Mouse (Mus musculus): Measurements from ENCODE around the gene Zfp385c.
A peak's percentile ranks its signal among the peaks of the same experiment; 100 is the strongest.
"Not testable (repeated sequence)": the region's sequence is repeated elsewhere in the genome, so short reads cannot be mapped to it uniquely, and the experiment has no call there.

The Zfp385c gene

GRCm38 (mm10) chr11:100628056-100628455 is 64.2 kb downstream of the Zfp385c start:
- DNase-seq (ENCODE audit: low spot score in 2 of 2): no peak

- DNase-seq (ENCODE audit: low spot score in 2 of 2): peak; percentile 67 to 78
Observed at GRCm38 (mm10) chr11:100626701-100627195, 65.5 kb downstream of the Zfp385c start.

DNA sequence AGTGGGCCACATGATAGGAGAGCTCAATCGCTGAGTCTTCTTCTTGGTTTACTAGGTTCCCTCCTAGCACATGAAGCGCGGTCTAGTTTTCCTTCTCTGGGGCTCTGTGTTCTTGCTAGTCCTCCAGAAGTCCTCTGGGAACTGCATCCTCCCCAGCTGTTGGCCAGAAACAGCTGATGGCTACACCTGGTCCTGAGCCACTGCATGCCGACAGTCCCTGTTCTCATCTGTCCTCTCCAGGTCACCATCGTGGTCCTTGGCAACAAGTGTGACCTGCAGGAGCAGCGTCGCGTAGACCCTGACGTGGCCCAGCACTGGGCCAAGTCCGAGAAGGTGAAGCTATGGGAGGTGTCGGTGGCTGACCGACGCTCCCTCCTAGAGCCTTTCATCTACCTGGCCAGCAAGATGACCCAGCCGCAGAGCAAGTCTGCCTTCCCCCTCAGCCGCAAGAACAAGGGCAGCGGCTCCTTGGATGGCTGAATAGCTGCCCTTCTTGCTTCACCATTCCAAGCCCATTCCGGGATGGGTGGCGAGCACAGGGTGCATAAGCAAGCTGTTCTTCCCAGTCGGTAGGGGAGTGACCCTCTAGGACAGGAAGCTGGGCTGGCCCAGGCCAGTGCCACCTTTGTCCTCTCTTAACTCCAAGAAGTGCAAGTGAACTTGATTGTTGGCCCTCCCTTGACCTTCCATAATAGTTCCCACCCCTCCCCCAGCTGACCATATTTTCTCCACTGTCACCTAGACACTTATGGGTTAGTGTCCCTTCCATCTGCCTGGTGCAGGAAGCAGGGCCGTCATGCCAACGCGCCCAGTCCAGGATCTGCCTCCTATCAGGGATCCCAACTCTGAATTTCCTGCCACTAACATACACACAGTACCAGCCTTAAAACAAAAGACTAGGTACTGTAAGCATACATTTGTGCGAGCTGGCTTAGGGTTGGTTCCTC is 66.2 kb downstream of the Zfp385c start:
- no peak for DNase-seq (ENCODE audit: low spot score in 2 of 2)

DNA sequence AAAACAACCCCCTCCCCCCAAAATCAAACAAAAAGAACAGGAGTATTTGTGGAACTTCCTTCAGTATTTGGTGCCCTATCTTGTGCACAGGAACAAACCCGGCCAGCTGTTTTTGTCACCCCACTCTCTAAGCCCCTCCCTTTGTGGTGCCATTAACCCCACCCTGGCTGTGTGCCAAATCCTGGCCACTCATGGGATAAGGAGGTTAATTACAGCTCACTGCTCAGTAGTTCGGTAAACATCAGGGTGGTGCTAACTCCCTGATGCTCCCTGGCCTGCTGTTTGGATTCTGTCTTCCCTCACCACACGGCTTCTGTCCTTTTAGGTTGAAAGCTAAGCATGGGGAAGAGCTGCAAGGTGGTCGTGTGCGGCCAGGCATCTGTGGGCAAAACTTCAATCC is 68.4 kb downstream of the Zfp385c start:
- no peak for DNase-seq (ENCODE audit: low spot score in 2 of 2)

- DNase-seq (ENCODE audit: low spot score in 2 of 2): peak; percentile 94 to 96
Observed at GRCm38 (mm10) chr11:100622714-100623113, 69.5 kb downstream of the Zfp385c start.

- DNase-seq (ENCODE audit: low spot score in 2 of 2): no peak
Observed at GRCm38 (mm10) chr11:100619982-100620381, 72.3 kb downstream of the Zfp385c start, which contains the start of gene Dnajc7. Gene Dnajc7 (minus strand): TSS chr11:100620168.

- DNase-seq (ENCODE audit: low spot score in 2 of 2): peak; percentile 92 to 93
Observed at GRCm38 (mm10) chr11:100619485-100619975, 72.7 kb downstream of the Zfp385c start.

DNA sequence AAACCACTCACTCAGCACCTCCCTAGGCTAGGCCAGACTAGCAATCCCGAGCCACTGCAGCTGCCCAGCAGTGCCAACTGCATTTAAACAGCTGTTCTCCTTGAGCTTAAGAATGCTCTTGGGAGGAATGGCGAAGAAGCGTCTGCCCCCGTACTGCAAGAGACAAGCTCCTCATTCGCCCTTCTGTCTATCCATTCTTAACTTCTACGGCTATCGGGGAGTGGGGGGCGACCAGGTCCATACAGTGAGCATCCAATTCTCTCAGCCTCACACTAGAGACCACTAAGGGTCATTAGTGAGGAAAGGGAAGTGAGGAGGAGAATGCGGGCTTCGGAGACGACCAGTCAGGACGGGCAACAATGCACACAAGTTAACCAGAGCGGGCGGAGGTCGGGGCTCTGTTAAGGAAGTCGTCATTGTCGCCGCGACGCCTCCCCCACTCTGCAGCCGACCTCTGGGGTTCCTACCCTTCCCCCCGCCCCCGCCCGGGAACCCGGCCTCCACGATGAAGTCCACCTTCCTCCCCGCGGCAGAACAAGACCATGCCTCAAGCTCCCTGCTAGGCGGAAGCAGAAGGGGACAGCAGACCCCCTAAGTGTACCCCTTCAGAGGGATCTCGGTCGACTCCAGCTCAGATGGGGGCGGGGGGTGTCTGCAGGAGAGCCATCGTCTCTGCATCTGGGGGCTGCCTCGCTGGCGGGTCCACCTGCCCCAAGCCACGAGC is 73.3 kb downstream of the Zfp385c start, which contains the start of gene Nkiras2:
TSS of gene Nkiras2 (plus strand) at position 484 of the 724 bp plus-strand sequence.
- DNase-seq (ENCODE audit: low spot score in 2 of 2): peak; percentile 31 to 47

- DNase-seq (ENCODE audit: low spot score in 2 of 2): no peak
Observed at GRCm38 (mm10) chr11:100617480-100617879, 74.8 kb downstream of the Zfp385c start.

DNA sequence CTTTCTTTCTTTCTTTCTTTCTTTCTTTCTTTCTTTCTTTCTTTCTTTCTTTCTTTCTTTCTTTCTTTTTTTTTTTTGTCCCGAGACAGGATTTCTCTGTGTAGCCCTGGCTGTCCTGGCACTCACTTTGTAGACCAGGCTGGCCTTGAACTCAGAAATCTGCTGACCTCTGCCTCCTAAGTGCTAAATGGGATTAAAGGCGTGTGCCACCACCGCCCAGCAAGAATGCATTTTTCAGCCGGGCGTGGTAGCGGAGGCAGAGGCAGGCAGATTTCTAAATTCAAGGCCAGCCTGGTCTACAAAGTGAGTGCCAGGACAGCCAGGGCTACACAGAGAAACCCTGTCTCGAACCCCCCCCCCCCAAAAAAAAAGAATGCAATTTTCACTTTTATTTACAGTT is 75.4 kb downstream of the Zfp385c start:
- not testable (repeated sequence) for DNase-seq (ENCODE audit: low spot score in 2 of 2)

- DNase-seq (ENCODE audit: low spot score in 2 of 2): no peak
Observed at GRCm38 (mm10) chr11:100616332-100616731, 75.9 kb downstream of the Zfp385c start.

GRCm38 (mm10) chr11:100613241-100613640 is 79.0 kb downstream of the Zfp385c start:
- no peak for DNase-seq (ENCODE audit: low spot score in 2 of 2)

DNA sequence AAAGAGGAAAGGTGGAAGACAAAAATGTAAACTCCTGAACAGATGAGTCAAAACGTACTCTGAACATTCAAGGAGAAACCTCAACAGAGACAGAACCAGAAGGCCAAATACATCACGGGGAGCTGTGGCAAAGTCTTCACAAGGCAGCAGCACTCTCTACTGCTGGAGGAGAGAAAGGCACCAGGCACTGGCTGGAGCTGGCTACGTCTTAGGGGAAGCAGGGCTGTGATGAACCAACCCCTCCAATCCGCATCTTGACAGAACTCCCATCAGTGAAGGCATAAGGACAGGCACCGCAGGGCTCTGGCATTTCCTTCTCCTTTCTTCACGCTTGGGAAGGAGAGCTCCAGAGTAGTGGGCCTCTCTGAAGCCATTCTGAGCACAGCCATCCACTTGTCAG is 80.6 kb downstream of the Zfp385c start:
- DNase-seq (ENCODE audit: low spot score in 2 of 2): no peak

GRCm38 (mm10) chr11:100609997-100610680 is 82.1 kb downstream of the Zfp385c start:
- DNase-seq (ENCODE audit: low spot score in 2 of 2): no peak

GRCm38 (mm10) chr11:100609355-100609996 is 82.8 kb downstream of the Zfp385c start:
- DNase-seq (ENCODE audit: low spot score in 2 of 2): no peak

- DNase-seq (ENCODE audit: low spot score in 2 of 2): no peak
Observed at GRCm38 (mm10) chr11:100608796-100609195, 83.5 kb downstream of the Zfp385c start.

DNA sequence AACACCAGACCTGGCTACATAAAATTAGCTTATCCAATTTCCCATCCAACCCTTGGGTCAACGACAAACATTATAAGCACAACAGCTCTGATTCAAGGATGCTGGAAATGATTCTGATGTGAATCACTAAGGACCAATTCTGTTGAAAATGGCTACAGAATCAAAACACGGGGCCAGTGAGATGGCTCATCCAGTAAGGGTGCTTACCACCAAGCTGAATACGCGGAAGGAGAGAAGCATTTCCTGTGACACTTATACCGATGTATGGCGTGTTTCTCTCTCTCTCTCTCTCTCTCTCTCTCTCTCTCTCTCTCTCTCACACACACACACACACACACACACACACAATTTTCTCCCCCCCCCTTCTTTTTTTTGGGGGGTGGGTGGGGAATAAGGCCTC is 85.1 kb downstream of the Zfp385c start:
- no peak for DNase-seq (ENCODE audit: low spot score in 2 of 2)

DNA sequence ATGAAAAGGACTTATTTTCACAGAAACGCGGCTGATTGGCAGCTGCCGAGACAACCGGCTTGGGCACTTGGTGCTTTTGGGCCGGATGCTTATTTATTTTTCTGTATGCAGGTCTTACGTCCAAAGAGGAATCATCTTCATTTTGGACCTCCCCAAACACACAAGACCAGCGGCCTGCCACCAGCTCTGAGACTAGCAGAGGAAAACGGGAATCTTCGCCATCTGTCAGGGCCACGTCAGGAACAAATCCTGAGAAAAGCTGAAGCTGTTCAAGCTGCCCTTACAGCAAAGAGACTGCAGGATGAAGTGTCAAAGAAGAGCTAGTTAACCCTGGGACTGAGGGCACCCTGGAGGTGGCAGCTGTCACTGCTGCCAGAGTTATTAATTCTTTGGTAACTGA is 86.8 kb downstream of the Zfp385c start:
- no peak for DNase-seq (ENCODE audit: low spot score in 2 of 2)

DNA sequence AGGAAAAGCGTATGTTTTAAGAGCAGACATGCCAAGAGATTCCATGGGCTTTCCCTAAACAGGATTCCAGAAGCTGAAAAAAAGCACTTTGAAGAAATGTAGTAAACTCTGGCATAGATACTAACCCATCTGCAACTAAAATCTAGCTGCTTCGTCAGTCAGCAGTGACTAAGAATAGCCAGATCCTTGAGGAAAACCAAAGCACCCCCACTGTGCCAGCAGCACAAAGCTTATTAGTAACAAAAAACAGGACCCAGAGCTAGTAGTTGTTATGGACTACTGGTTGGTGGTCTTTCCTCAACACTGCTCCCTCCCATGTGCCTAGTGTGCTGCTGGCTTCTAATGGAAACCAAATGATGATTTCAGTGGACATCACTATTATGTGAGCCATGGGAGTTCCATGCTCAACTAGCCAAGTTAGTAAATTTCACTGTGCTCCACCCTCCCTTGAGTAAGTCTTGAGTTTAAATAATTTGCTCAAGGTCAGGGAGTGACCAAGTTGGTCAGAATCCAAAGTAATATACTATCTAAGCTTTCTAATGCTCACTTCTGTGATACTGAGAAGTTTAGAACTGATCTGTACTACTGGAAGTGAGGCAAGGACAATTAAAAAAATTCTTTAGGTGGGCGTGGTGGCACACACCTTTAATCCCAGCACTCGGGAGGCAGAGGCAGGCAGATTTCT is 87.8 kb downstream of the Zfp385c start:
- DNase-seq (ENCODE audit: low spot score in 2 of 2): no peak

DNA sequence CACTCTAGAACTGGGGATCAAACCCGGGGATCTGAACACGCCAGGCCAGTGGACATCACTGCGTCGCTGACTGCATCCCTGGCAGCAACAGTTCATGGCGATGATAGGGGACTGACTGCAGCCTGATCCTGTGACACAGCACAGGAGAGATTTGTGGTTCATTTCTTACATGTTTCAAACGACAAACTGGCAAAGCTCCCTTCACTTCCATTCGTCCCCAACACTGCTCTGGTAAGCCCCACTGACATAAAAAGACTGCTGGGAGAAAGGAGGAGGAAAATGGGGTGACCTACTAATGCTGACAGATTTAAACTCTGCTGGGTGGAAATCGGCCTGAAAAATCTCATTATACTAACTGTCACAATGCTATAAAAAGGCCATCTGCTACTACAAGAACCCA is 88.4 kb downstream of the Zfp385c start:
- no peak for DNase-seq (ENCODE audit: low spot score in 2 of 2)

All from urinary bladder, postnatal 36 days (tissue).